22 mouse cellular contexts compared by ENCODE assay signal in genomic region chr13:107394451-107394850, GRCm38 (mm10).
DNase-seq lines count a peak whose midpoint lies in the region; ATAC-seq and TF ChIP-seq lines count a peak whose summit lies in the region.
"Had no signal": no experiment of that assay in that cellular context is flagged by ENCODE, and none has a peak within 500 bp of the region (broad histone marks: within the 10 kb centered on the region; RNA-seq: fewer than 3 reads in every experiment).

No protein-coding gene starts in this region.

- TF ChIP-seq CTCF in lung, postnatal 0 days (IDR thresholded peaks at IDR 0.05) = no peak

- no peak overlapping the region for H3K4me2 ChIP-seq in lung, postnatal 0 days (replicated peaks; ENCODE audit: low read depth, low read length)
- H3K4me2 ChIP-seq: forebrain, embryonic 12.5 days; forebrain, embryonic 15.5 days; heart, embryonic 12.5 days; heart, embryonic 15.5 days; hindbrain, embryonic 14.5 days had no signal

- no peak overlapping the region for H3K4me3 ChIP-seq in lung, postnatal 0 days (ENCODE audit: low read depth, low read length)
- H3K4me3 ChIP-seq: forebrain, embryonic 12.5 days; forebrain, embryonic 15.5 days; heart, embryonic 12.5 days; heart, embryonic 15.5 days had no signal

- WGBS in lung, postnatal 0 days = 56% methylated on average over 1 of the region's 1 CpGs

- H3K9ac ChIP-seq in lung, postnatal 0 days (replicated peaks; ENCODE audit: low read depth) = no peak overlapping the region
- H3K9ac ChIP-seq: forebrain, embryonic 12.5 days; forebrain, embryonic 15.5 days; heart, embryonic 12.5 days; heart, embryonic 15.5 days; hindbrain, embryonic 14.5 days had no signal

- intact Hi-C loops in heart, postnatal 14 days (cut with DNase I) = no loop called here

- no peaks in the 10 kb centered on the region for H3K9me3 ChIP-seq in lung, postnatal 0 days (ENCODE audit: low read length)
- H3K9me3 ChIP-seq: forebrain, embryonic 12.5 days; forebrain, embryonic 15.5 days; heart, embryonic 12.5 days; heart, embryonic 15.5 days had no signal

- H3K4me1 ChIP-seq in lung, postnatal 0 days (ENCODE audit: insufficient read depth, low read depth, low read length) = peaks cover 2% of the 10 kb centered on the region; the same call in 1 of the 2 replicates
- H3K4me1 ChIP-seq: forebrain, embryonic 12.5 days; forebrain, embryonic 15.5 days; heart, embryonic 12.5 days; heart, embryonic 15.5 days had no signal

- H3K27me3 ChIP-seq in lung, postnatal 0 days (replicated peaks; ENCODE audit: insufficient read depth, low read length) = no peaks in the 10 kb centered on the region
- H3K27me3 ChIP-seq: forebrain, embryonic 12.5 days; forebrain, embryonic 15.5 days; heart, embryonic 12.5 days; heart, embryonic 15.5 days had no signal

- peak; percentile 79 for DNase-seq in heart, adult 11 months
- DNase-seq in heart, postnatal 14 days = no peak
- DNase-seq in lung, adult 18-20 months = peak; percentile 31 to 49
- no peak for DNase-seq in lung, postnatal 0 days (ENCODE audit: low spot score)
- peak; percentile 65 for DNase-seq in fibroblast of lung, adult 2 months (ENCODE audit: low read depth)
- DNase-seq: adrenal gland, adult 8-10 months; adrenal gland, postnatal 36 days; cerebellum, adult 18-20 months; cerebellum, adult 9-10 months; cerebellum, postnatal 14 days; gastrocnemius, postnatal 14 days; heart, adult 18-20 months; heart, postnatal 4 days had no signal

- ATAC-seq in lung, postnatal 0 days = no peak
- no peak for ATAC-seq in erythroblast, adult 5-6 weeks (replicated peaks; ENCODE audit: low FRiP score, poor library complexity, severe bottlenecking)
- ATAC-seq: CD4-positive, CD25-positive, alpha-beta regulatory T cell, adult 4 months; forebrain, embryonic 15.5 days; hindbrain, postnatal 0 days; inflammation-experienced regulatory T-cells, adult 6 months had no signal

- TF ChIP-seq EP300 in lung, postnatal 0 days (IDR thresholded peaks at IDR 0.05) = no peak

- no peak overlapping the region for H3K27ac ChIP-seq in lung, postnatal 0 days (ENCODE audit: low read length)
- H3K27ac ChIP-seq: forebrain, embryonic 12.5 days; forebrain, embryonic 15.5 days; heart, embryonic 15.5 days; hindbrain, embryonic 14.5 days; hindbrain, postnatal 0 days had no signal

- H3K36me3 ChIP-seq in lung, postnatal 0 days (ENCODE audit: insufficient read depth, low read length) = no peaks in the 10 kb centered on the region
- H3K36me3 ChIP-seq: forebrain, embryonic 12.5 days; forebrain, embryonic 15.5 days; heart, embryonic 12.5 days; heart, embryonic 15.5 days had no signal

Comparison
In these comparisons a context has a peak if more than half of its experiments do, and no peak if none do; other contexts are left out.
1. DNase-seq: peak in heart, adult 11 months (single experiment), lung, adult 18-20 months (2 of 2) and fibroblast of lung, adult 2 months (single experiment); none in heart, postnatal 14 days (0 of 2) and lung, postnatal 0 days (single experiment).